Mouse (Mus musculus) MEL (cell line): ENCODE results near the gene Igflr1. TPM values are rescaled to one million over a fixed set of nuclear protein-coding genes. Genes with fewer than 3 reads are reported as not detected.

Source experiments
- DNase-seq: peaks from one replicate; pipeline ENCODE4 v3.0.0; 2011; ENCODE audit warnings: low read depth, low spot score
- H3K27ac ChIP-seq: 2 replicates; pipeline ENCODE4 v1.5.1; 2012; ENCODE audit warnings: low read depth, mild to moderate bottlenecking, control low read depth, low read length, moderate library complexity; ENCODE audit not compliant: control insufficient read depth
- H3K27me3 ChIP-seq, 2 experiments: fragments of 150-350 bp in 1 of 2; sonication (generic) in 1 of 2; 2 replicates each; pipeline ENCODE4 v1.6.1; 2012; ENCODE audit warnings: low read length in 2 of 2, mild to moderate bottlenecking in 2 of 2, improper control_type of control experiment in 1 of 2, moderate library complexity in 1 of 2; ENCODE audit not compliant: insufficient read depth in 2 of 2, control insufficient read depth in 1 of 2
- H3K36me3 ChIP-seq, 2 experiments: 2 replicates each; pipeline ENCODE4 v1.6.1; 2012 to 2014; ENCODE audit warnings: low read length in 2 of 2, improper control_type of control experiment in 1 of 2, inconsistent platforms in 1 of 2, mild to moderate bottlenecking in 1 of 2; ENCODE audit not compliant: insufficient read depth in 2 of 2, control insufficient read depth in 1 of 2
- H3K4me1 ChIP-seq, 2 experiments: fragments of 150-350 bp in 1 of 2; sonication (generic) in 1 of 2; 2 replicates each; pipeline ENCODE4 v1.6.1; 2012; ENCODE audit warnings: low read length in 2 of 2, improper control_type of control experiment in 1 of 2, mild to moderate bottlenecking in 1 of 2; ENCODE audit not compliant: insufficient read depth in 2 of 2, control insufficient read depth in 1 of 2
- H3K4me3 ChIP-seq, 2 experiments: fragments of 150-350 bp in 1 of 2; sonication (generic) in 1 of 2; 2 replicates each; pipeline ENCODE4 v1.5.1; 2012; ENCODE audit warnings: low read depth in 2 of 2, low read length in 2 of 2, mild to moderate bottlenecking in 2 of 2, moderate library complexity in 2 of 2, control low read depth in 1 of 2, improper control_type of control experiment in 1 of 2; ENCODE audit not compliant: control insufficient read depth in 1 of 2, insufficient read depth in 1 of 2
- H3K79me2 ChIP-seq: 2 replicates; pipeline ENCODE4 v1.6.1; 2012; ENCODE audit warnings: mild to moderate bottlenecking, low read length, moderate library complexity; ENCODE audit not compliant: control insufficient read depth, poor library complexity, insufficient read depth
- H3K9ac ChIP-seq: 2 replicates; pipeline ENCODE4 v1.6.1; 2012; ENCODE audit warnings: low read depth, mild to moderate bottlenecking, control low read depth, low read length, moderate library complexity; ENCODE audit not compliant: control insufficient read depth, poor library complexity, severe bottlenecking
- H3K9me3 ChIP-seq: fragments of 150-350 bp; sonication (generic); replicated peaks from 2 replicates; pipeline ENCODE4 v1.6.1; 2012; ENCODE audit warnings: mild to moderate bottlenecking, low read length, improper control_type of control experiment, moderate library complexity; ENCODE audit not compliant: insufficient read depth
- BHLHE40 ChIP-seq: IDR thresholded peaks from 2 replicates; pipeline ENCODE4 v1.6.1; 2012; ENCODE audit warnings: low read depth, mild to moderate bottlenecking, inconsistent platforms, low read length, improper control_type of control experiment, borderline replicate concordance
- CHD1 ChIP-seq: IDR thresholded peaks from 2 replicates; pipeline ENCODE4 v1.6.1; 2012; ENCODE audit warnings: low read depth, mild to moderate bottlenecking, inconsistent platforms, low read length, improper control_type of control experiment
- CHD2 ChIP-seq: IDR thresholded peaks from 2 replicates; pipeline ENCODE4 v1.6.1; 2011; ENCODE audit warnings: low read length, improper control_type of control experiment
- CTCF ChIP-seq, 3 experiments: IDR thresholded peaks in 2 of 3; conservative IDR thresholded peaks in 1 of 3; 2 replicates each; pipeline ENCODE4 v1.5.1; 2011 to 2012; ENCODE audit warnings: low read length in 3 of 3, low read depth in 2 of 3, mild to moderate bottlenecking in 2 of 3, improper control_type of control experiment in 1 of 3, inconsistent platforms in 1 of 3, mixed read lengths in 1 of 3, moderate library complexity in 1 of 3; ENCODE audit not compliant: control insufficient read depth in 1 of 3, insufficient read depth in 1 of 3, poor library complexity in 1 of 3, severe bottlenecking in 1 of 3
- GATA1 ChIP-seq: IDR thresholded peaks from 2 replicates; pipeline ENCODE4 v1.6.1; 2011; ENCODE audit warnings: low read depth, low read length, improper control_type of control experiment
- JUND ChIP-seq: IDR thresholded peaks from 2 replicates; pipeline ENCODE4 v1.6.1; 2011; ENCODE audit warnings: low read depth, mild to moderate bottlenecking, improper control_type of control experiment, low read length
- MAFK ChIP-seq: IDR thresholded peaks from 2 replicates; pipeline ENCODE4 v1.6.1; 2011; ENCODE audit warnings: low read depth, mild to moderate bottlenecking, low read length, improper control_type of control experiment, borderline replicate concordance
- MAX ChIP-seq: IDR thresholded peaks from 2 replicates; pipeline ENCODE4 v1.6.1; 2011; ENCODE audit warnings: low read length, improper control_type of control experiment
- MEF2A ChIP-seq: IDR thresholded peaks from 2 replicates; pipeline ENCODE4 v1.6.1; 2014; ENCODE audit warnings: low read depth, mild to moderate bottlenecking, inconsistent platforms, low read length, improper control_type of control experiment; ENCODE audit not compliant: poor library complexity, insufficient replicate concordance, severe bottlenecking; ENCODE audit errors: extremely low read depth
- MXI1 ChIP-seq: IDR thresholded peaks from 2 replicates; pipeline ENCODE4 v1.6.1; 2011; ENCODE audit warnings: mild to moderate bottlenecking, low read depth, low read length, improper control_type of control experiment
- MYB ChIP-seq: IDR thresholded peaks from 2 replicates; pipeline ENCODE4 v1.6.1; 2011; ENCODE audit warnings: mild to moderate bottlenecking, low read depth, low read length, improper control_type of control experiment
- MYC ChIP-seq: IDR thresholded peaks from 2 replicates; pipeline ENCODE4 v1.6.1; 2011; ENCODE audit warnings: low read depth, mild to moderate bottlenecking, low read length, improper control_type of control experiment, moderate library complexity
- NELFE ChIP-seq: IDR thresholded peaks from 2 replicates; pipeline ENCODE4 v1.6.1; 2011; ENCODE audit warnings: low read depth, low read length, improper control_type of control experiment
- RAD21 ChIP-seq: IDR thresholded peaks from 2 replicates; pipeline ENCODE4 v1.6.1; 2011; ENCODE audit warnings: mild to moderate bottlenecking, low read depth, low read length, improper control_type of control experiment
- RCOR1 ChIP-seq: IDR thresholded peaks from 2 replicates; pipeline ENCODE4 v1.6.1; 2012; ENCODE audit warnings: low read depth, mild to moderate bottlenecking, inconsistent platforms, low read length, improper control_type of control experiment
- SMC3 ChIP-seq: IDR thresholded peaks from 2 replicates; pipeline ENCODE4 v1.6.1; 2011; ENCODE audit warnings: low read depth, low read length, improper control_type of control experiment
- USF1 ChIP-seq: IDR thresholded peaks from 2 replicates; pipeline ENCODE4 v1.6.1; 2014; ENCODE audit warnings: low read depth, mild to moderate bottlenecking, inconsistent platforms, low read length, improper control_type of control experiment, moderate library complexity
- ZKSCAN1 ChIP-seq: IDR thresholded peaks from 2 replicates; pipeline ENCODE4 v1.6.1; 2012; ENCODE audit warnings: low read depth, mild to moderate bottlenecking, inconsistent platforms, low read length, improper control_type of control experiment, moderate library complexity
- ZNF384 ChIP-seq: IDR thresholded peaks from 2 replicates; pipeline ENCODE4 v1.6.1; 2012; ENCODE audit warnings: low read depth, mild to moderate bottlenecking, inconsistent platforms, low read length, improper control_type of control experiment
- polyA plus RNA-seq, 2 experiments: library from polyadenylated mRNA; stranded (reverse) in 1 of 2; unstranded in 1 of 2; fragments of >175 nt in 1 of 2; fragments of >200 nt in 1 of 2; gene quantifications; 2 replicates each; pipeline versions ENCODE4 v1.2.1 to v1.2.4; 2012; ENCODE audit warnings: low replicate concordance in 2 of 2, low read depth in 1 of 2; ENCODE audit not compliant: insufficient read length in 2 of 2, insufficient read depth in 1 of 2, missing spikeins in 1 of 2
- total RNA-seq: library from RNA; depleted of rRNA; stranded (reverse); fragments of 300-350 nt; gene quantifications from 2 replicates; pipeline ENCODE4 v1.2.3, GENCODE M21; 2012

Igflr1 gene
- total and polyA plus RNA-seq, 3 experiments = 1.3 to 3.1 TPM; not detected in 1

DNA sequence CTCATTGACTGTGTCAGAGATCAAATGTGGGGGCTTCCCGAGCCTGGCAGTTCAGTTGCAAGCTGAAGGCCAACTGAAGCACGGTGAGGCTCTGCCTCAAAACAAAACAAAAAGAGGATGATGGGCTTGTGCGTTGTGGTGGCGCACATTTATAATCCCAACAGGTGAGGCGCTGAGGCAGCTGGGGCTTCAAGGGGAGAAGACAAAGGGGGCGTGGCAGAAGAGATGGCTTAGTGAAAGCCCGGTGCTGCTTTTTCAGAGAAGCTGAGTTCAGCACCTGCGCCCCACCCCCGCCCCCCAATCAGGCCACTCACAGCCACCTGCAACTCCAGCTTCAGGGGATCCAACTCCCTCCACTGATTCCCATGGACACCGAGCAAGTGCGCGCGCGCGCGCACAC, 43.2 kb downstream of the Igflr1 start:
- TF ChIP-seq ZNF384 (no peak), CHD2 (no peak)
- H3K4me3 ChIP-seq = no peak overlapping the region
- no peaks in the 10 kb centered on the region for H3K27me3 ChIP-seq
- H3K36me3 ChIP-seq = no peaks in the 10 kb centered on the region
- no peak overlapping the region for H3K9ac ChIP-seq
- DNase-seq = no peak
- H3K79me2 ChIP-seq = no peaks in the 10 kb centered on the region
- no peak overlapping the region for H3K27ac ChIP-seq
- H3K9me3 ChIP-seq = no peaks in the 10 kb centered on the region
- H3K4me1 ChIP-seq = no peaks in the 10 kb centered on the region

- no peak for TF ChIP-seq CHD1
- no peak for TF ChIP-seq CTCF (IDR thresholded peaks at IDR 0.05 in 2 of 3, conservative IDR thresholded peaks at IDR 0.05 in 1 of 3; ENCODE audit: control insufficient read depth in 1 of 3, insufficient read depth in 1 of 3, low read depth in 2 of 3, low read length in 3 of 3, poor library complexity in 1 of 3, severe bottlenecking in 1 of 3)
- TF ChIP-seq RCOR1 = no peak
- TF ChIP-seq SMC3 = no peak
- no peak for TF ChIP-seq MYB
- TF ChIP-seq MXI1 = no peak
- no peak for TF ChIP-seq BHLHE40
- no peak for TF ChIP-seq MAX
- no peak for TF ChIP-seq MAFK
- TF ChIP-seq ZKSCAN1 = no peak
- no peak for TF ChIP-seq MYC
- no peak for TF ChIP-seq RAD21
- no peak for TF ChIP-seq ZNF384
- no peak for TF ChIP-seq NELFE
- TF ChIP-seq JUND = no peak
- TF ChIP-seq MEF2A = no peak
- TF ChIP-seq GATA1 = no peak
- TF ChIP-seq USF1 = no peak
- no peaks in the 10 kb centered on the region for H3K27me3 ChIP-seq
- no peak overlapping the region for H3K27ac ChIP-seq
- H3K36me3 ChIP-seq = no peaks in the 10 kb centered on the region
- no peak for DNase-seq
- H3K79me2 ChIP-seq = no peaks in the 10 kb centered on the region
- no peak overlapping the region for H3K4me3 ChIP-seq
- no peaks in the 10 kb centered on the region for H3K4me1 ChIP-seq
- no peak overlapping the region for H3K9ac ChIP-seq
- no peaks in the 10 kb centered on the region for H3K9me3 ChIP-seq
These were observed 44.8 kb downstream of the Igflr1 start for GRCm38 (mm10) chr7:30610043-30610442.
